Mouse (Mus musculus) stomach, embryonic 16.5 days (tissue): ENCODE results near the gene Agps. TPM values are rescaled to one million over a fixed set of nuclear protein-coding genes. Genes with fewer than 3 reads are reported as not detected.

Source experiments
- ATAC-seq: fragments of 200-750 bp; cut with Nextera tagmentation; 2 replicates; pipeline ENCODE4 v1.8.0; 2017; ENCODE audit warnings: moderate number of reproducible peaks, moderate TSS enrichment; ENCODE audit not compliant: insufficient read depth, low FRiP score
- H3K27ac ChIP-seq: fragments of 300-500 bp; sonication (generic); 2 replicates; pipeline ENCODE4 v1.5.1; 2014; ENCODE audit warnings: low read length
- H3K27me3 ChIP-seq: fragments of 300-500 bp; sonication (generic); 2 replicates; pipeline ENCODE4 v1.6.1; 2014; ENCODE audit warnings: low read length, control low read depth, mixed read lengths; ENCODE audit not compliant: control insufficient read depth, insufficient read depth
- H3K36me3 ChIP-seq: fragments of 300-500 bp; sonication (generic); 2 replicates; pipeline ENCODE4 v1.6.1; 2014; ENCODE audit warnings: low read length; ENCODE audit not compliant: control insufficient read depth, insufficient read depth
- H3K4me1 ChIP-seq: fragments of 300-500 bp; sonication (generic); 2 replicates; pipeline ENCODE4 v1.6.1; 2014; ENCODE audit warnings: low read length, control low read depth, mixed read lengths; ENCODE audit not compliant: control insufficient read depth, insufficient read depth
- H3K4me2 ChIP-seq: fragments of 300-500 bp; sonication (generic); 2 replicates; pipeline ENCODE4 v1.6.1; 2014; ENCODE audit warnings: low read depth, low read length, mixed read lengths
- H3K4me3 ChIP-seq: fragments of 300-500 bp; sonication (generic); replicated peaks from 2 replicates; pipeline ENCODE4 v1.5.1; 2014; ENCODE audit warnings: mild to moderate bottlenecking, low read length
- H3K9ac ChIP-seq: fragments of 300-500 bp; sonication (generic); 2 replicates; pipeline ENCODE4 v1.6.1; 2014; ENCODE audit warnings: low read length
- H3K9me3 ChIP-seq: fragments of 300-500 bp; sonication (generic); replicated peaks from 2 replicates; pipeline ENCODE4 v1.6.1; 2016; ENCODE audit warnings: low read length, control low read depth; ENCODE audit not compliant: control insufficient read depth
- WGBS: fragments of 180-500 bp; shearing (Covaris S2); extraction: QIAGEN DNeasy Blood & Tissue Kit; methylation state at CpG from one replicate; pipeline ENCODE4 v1.1.7; 2014; 5-methylcytosine and 5-hydroxymethylcytosine counted together
- polyA plus RNA-seq: library from polyadenylated mRNA; unstranded; fragments of >200 nt; fragmentation: Nextera tagmentation; extraction: Ambion mirVana; gene quantifications from 2 replicates; pipeline ENCODE4 v1.2.1, GENCODE M21; 2015

Gene Agps
- polyA plus RNA-seq, 1 experiment from 2014 or later, result 28.1 TPM

- 0 out of 2 replicates have a peak, but pooled peaks cover 3% of the 10 kb centered on the region for H3K4me1 ChIP-seq
- H3K9ac ChIP-seq, result no peak overlapping the region
- no peaks in the 10 kb centered on the region for H3K36me3 ChIP-seq
- H3K4me2 ChIP-seq, result no peak overlapping the region
- H3K27me3 ChIP-seq, result no peaks in the 10 kb centered on the region
- H3K27ac ChIP-seq, result peak overlapping the region; percentile 22; the same call in 1 of the 2 replicates
- no peak overlapping the region for H3K4me3 ChIP-seq
- no peaks in the 10 kb centered on the region for H3K9me3 ChIP-seq
- ATAC-seq, result no peak
- 46% methylated on average over 7 of the region's 7 CpGs for WGBS
Observed at GRCm38 (mm10) chr2:75823736-75824135, 8.2 kb upstream of the Agps start.

GRCm38 (mm10) chr2:75824144-75824543 is 7.8 kb upstream of the Agps start:
- 58% methylated on average over 6 of the region's 6 CpGs for WGBS
- no peak for ATAC-seq
- peak overlapping the region; percentile 22; the same call in 1 of the 2 replicates for H3K27ac ChIP-seq
- H3K4me2 ChIP-seq, result no peak overlapping the region
- H3K4me3 ChIP-seq, result no peak overlapping the region
- H3K9me3 ChIP-seq, result no peaks in the 10 kb centered on the region
- H3K36me3 ChIP-seq, result no peaks in the 10 kb centered on the region
- no peak overlapping the region for H3K9ac ChIP-seq
- 0 out of 2 replicates have a peak, but pooled peaks cover 3% of the 10 kb centered on the region for H3K4me1 ChIP-seq
- H3K27me3 ChIP-seq, result no peaks in the 10 kb centered on the region

DNA sequence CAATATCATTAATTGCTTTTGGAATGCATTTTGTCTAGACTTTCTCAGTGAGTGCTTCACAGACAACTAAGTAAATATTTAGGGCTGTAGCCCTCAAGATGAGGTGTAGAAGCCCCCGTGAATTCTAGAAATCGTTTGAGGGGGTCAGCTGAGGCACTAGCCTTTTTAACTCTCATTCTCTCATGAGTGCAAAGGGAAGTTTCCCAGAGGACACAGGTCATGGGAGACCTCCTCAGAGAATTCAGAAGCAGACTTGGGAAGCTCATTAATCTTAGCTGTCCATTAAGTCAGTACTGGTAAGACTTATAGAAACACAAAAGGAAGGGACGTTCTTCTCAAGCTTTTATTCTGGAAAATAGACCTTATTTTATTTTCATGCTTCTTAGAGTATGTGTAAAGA is 7.1 kb upstream of the Agps start:
- Histone ChIP-seq H3K9ac (no peak overlapping the region), H3K27me3 (no peaks in the 10 kb centered on the region), H3K36me3 (no peaks in the 10 kb centered on the region), H3K4me1 (0 out of 2 replicates have a peak, but pooled peaks cover 3% of the 10 kb centered on the region), H3K4me2 (no peak overlapping the region), H3K4me3 (no peak overlapping the region), H3K27ac (no peak overlapping the region), H3K9me3 (no peaks in the 10 kb centered on the region)
- WGBS, result 9% methylated on average over 3 of the region's 3 CpGs
- no peak for ATAC-seq

DNA sequence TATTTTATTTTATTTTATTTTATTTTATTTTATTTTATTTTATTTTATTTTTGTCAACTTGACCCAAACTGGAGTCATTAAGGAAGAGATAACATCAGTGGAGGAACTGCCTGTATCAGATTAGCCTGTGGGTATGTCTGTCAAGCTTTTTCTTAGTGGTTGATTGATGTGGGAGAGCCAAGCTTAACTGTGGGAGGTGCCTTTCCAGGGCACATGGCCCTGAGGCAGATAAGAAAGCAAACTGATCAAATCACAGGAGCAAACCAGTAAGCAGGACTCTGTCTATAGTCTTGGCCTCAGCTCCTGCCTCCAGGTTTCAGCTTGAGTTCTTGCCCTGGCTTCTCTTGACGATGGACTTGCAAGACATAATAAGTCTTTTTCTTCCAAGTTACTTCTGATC is 6.4 kb upstream of the Agps start:
- no peak overlapping the region for H3K27ac ChIP-seq
- no peak overlapping the region for H3K4me3 ChIP-seq
- WGBS, result 26% methylated on average over 1 of the region's 1 CpGs

GRCm38 (mm10) chr2:75828931-75829610 is 2.9 kb upstream of the Agps start:
- 66% methylated on average over 8 of the region's 8 CpGs for WGBS
- Histone ChIP-seq H3K27ac (no peak overlapping the region), H3K4me1 (peaks cover 11% of the 10 kb centered on the region)

More for the DNA sequence above, 6.4 kb upstream of the Agps start:
- Histone ChIP-seq H3K27me3 (no peaks in the 10 kb centered on the region), H3K4me2 (no peak overlapping the region), H3K9me3 (no peaks in the 10 kb centered on the region), H3K4me1 (0 out of 2 replicates have a peak, but pooled peaks cover 3% of the 10 kb centered on the region), H3K36me3 (no peaks in the 10 kb centered on the region), H3K9ac (no peak overlapping the region)
- peak; percentile 37; the same call in 1 of the 2 replicates for ATAC-seq

DNA sequence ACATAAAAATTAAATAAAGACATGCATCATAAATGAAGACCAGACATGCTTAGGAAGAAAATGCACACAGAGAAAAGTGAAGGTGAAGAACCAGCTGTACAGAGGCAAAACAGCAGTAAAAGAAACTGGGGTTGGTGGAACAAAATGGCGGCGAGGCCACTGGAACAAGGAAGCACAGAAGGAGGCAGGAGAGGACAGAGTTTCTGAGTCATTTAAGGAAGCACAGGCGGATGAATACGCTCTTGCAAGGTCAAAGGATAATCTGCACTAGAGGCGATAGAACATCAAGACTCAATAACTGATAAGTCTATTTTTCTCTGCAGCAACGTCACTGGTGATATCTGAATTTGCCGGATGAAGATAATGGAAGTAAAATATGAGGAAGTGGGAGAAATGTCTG is 1.7 kb upstream of the Agps start:
- no peak overlapping the region for H3K4me3 ChIP-seq

More at GRCm38 (mm10) chr2:75828931-75829610, 2.9 kb upstream of the Agps start:
- Histone ChIP-seq H3K4me2 (no peak overlapping the region), H3K9ac (no peak overlapping the region), H3K4me3 (no peak overlapping the region), H3K9me3 (no peaks in the 10 kb centered on the region), H3K27me3 (no peaks in the 10 kb centered on the region), H3K36me3 (no peaks in the 10 kb centered on the region)
- ATAC-seq, result no peak

DNA sequence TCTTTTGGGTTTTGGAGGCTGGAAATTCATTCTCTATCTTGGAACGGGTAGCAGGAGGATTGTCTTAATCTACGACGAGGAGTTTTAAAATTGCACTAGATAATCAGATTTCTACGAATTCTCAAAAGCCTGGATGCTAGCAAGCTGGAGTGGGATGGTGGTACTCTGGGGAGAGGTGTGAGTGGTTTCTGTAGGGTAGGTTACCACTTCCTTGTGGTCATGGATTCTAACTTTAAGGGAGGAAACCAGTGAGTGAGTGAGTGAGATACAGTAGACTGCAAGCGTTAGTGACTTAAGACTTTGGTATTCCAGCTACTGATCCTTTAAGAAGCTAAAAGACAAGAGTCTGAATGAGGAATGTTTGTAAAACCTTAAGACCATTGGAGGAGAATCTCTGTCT is 804 bp downstream of the Agps start:
- H3K27ac ChIP-seq, result peak overlapping the region; percentile 78; the same call in 1 of the 2 replicates
- H3K4me3 ChIP-seq, result peak overlapping the region; percentile 90
- H3K36me3 ChIP-seq, result no peaks in the 10 kb centered on the region
- H3K9me3 ChIP-seq, result no peaks in the 10 kb centered on the region
- WGBS, result 0% methylated on average over 5 of the region's 5 CpGs
- H3K4me1 ChIP-seq, result peaks cover 13% of the 10 kb centered on the region
- no peaks in the 10 kb centered on the region for H3K27me3 ChIP-seq
- peak overlapping the region; percentile 88 for H3K9ac ChIP-seq
- H3K4me2 ChIP-seq, result peak overlapping the region; percentile 81
- ATAC-seq, result no peak

More for the DNA sequence above, 1.7 kb upstream of the Agps start:
- Histone ChIP-seq H3K27me3 (no peaks in the 10 kb centered on the region), H3K4me2 (no peak overlapping the region), H3K9ac (no peak overlapping the region), H3K27ac (no peak overlapping the region), H3K9me3 (no peaks in the 10 kb centered on the region), H3K4me1 (peaks cover 13% of the 10 kb centered on the region), H3K36me3 (no peaks in the 10 kb centered on the region)
- 77% methylated on average over 7 of the region's 7 CpGs for WGBS
- no peak for ATAC-seq

GRCm38 (mm10) chr2:75834492-75834891 is 2.5 kb downstream of the Agps start:
- no peaks in the 10 kb centered on the region for H3K9me3 ChIP-seq
- no peak overlapping the region for H3K4me3 ChIP-seq
- H3K27me3 ChIP-seq, result no peaks in the 10 kb centered on the region
- H3K4me1 ChIP-seq, result peaks cover 13% of the 10 kb centered on the region
- no peak for ATAC-seq
- no peak overlapping the region for H3K9ac ChIP-seq
- H3K27ac ChIP-seq, result no peak overlapping the region
- H3K4me2 ChIP-seq, result no peak overlapping the region
- 90% methylated on average over 2 of the region's 2 CpGs for WGBS
- H3K36me3 ChIP-seq, result no peaks in the 10 kb centered on the region

DNA sequence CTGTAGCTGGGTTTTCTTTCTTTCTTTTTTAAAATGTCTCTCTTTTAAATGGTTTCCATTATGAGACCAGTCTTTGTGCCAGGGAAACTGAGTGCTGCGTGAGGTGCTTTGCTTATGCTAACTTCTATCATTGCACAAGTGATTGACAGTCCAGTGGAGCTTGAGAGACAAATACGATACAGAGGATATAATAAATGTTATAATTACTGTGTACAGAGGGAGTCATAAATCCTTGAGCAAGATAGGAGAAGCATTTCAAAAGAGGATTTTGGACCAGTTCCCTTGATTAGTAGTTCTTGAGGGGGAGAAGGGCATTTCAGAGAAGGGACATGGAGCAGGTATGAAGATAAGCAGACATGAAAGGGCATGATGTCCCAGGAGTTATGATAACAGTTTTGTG is 10.3 kb downstream of the Agps start:
- H3K4me2 ChIP-seq, result no peak overlapping the region
- H3K4me3 ChIP-seq, result no peak overlapping the region
- no peaks in the 10 kb centered on the region for H3K9me3 ChIP-seq
- no peaks in the 10 kb centered on the region for H3K36me3 ChIP-seq
- ATAC-seq, result no peak
- 68% methylated on average over 2 of the region's 2 CpGs for WGBS
- H3K27ac ChIP-seq, result no peak overlapping the region
- H3K9ac ChIP-seq, result no peak overlapping the region
- H3K4me1 ChIP-seq, result 0 out of 2 replicates have a peak, but pooled peaks cover 3% of the 10 kb centered on the region
- H3K27me3 ChIP-seq, result no peaks in the 10 kb centered on the region
